Mouse (Mus musculus): ENCODE measurements around the gene Saysd1.

Saysd1 gene

DNA sequence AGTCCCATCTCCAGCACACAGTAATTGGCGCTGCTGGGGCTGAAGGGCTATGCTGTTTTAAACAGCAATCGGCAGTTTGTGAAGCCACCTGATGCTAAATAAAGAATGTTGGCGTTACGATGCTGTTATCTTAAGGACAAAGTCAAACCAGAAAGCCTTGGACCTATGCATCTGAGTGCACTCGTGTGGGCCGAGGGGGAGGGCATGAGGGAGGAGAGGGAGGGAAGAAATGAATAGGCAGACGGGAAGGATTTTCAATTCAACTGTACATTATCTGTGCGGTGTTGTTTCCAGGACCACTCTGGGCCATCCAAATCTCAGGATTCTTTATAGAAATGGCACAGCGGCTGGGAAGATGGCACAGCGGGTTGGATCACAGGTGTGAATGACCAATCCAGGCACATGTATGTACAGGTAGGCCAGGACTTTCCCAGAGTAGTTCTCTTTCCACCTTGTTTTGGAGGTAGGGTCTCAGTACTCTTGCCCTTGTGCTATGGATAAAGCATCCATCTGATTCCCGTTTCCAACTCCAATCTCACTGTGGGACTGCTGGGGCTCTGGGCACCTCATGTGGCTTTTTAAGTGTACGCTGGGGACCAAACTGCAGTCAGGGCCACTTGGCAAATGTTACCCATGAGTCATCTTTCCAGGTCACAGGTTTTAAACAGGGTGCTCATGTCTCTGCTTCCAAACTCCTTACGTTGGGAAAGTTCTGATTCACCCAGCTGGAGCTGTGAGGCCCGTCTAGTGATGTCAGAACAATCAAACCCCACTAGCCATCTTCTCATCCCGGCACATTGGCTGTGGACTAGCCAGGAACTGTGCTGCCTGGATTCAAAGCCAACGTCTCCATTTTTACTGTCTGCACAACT lies at the start of gene Saysd1:
Gene Saysd1, minus strand, starts transcription at position 51 of the 872 bp plus-strand sequence.
- DNase-seq (ENCODE audit: low read depth in 2 of 2, low spot score in 2 of 2): no peak

DNA sequence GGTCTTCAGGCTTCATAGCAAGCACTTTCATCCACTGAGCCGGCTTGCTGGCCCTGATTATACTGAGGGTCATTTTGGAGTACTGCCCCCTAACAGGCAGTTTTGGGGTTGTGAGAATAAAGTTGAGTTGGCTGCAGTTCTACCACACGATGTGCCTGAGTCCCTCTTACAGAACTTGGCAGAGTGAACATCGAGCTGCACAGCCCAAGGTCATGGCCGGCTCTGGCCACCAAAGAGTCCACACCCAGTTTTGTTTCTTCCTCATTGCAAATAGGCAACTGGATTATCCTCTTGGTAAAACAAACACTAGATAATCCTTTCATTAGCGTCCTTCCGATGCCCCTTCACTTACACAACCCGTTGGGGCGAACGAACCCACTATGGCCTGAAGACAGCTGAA lies 47.1 kb upstream of the Saysd1 start:
- no peak for DNase-seq (ENCODE audit: low read depth in 2 of 2, low spot score in 2 of 2)

DNA sequence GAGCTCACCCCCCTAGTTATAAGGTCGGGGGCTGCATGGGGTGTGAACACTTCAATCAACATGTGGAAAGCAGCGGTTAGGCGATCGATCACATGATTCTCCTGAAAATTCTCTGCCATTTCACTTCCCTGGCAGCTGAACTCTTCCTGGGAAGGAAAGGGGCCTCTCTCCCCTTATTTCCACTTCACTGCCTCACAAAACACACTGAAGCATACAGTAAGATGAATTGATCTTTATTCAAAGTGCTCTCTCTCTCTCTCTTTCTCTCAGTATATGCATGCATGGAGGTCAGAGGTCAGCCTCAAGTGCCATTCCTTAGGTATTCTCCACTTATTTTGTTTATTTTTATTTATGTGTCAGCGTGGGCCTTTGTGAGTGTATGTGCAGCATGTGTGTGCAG lies 45.4 kb upstream of the Saysd1 start:
- no peak for DNase-seq (ENCODE audit: low read depth in 2 of 2, low spot score in 2 of 2)

DNA sequence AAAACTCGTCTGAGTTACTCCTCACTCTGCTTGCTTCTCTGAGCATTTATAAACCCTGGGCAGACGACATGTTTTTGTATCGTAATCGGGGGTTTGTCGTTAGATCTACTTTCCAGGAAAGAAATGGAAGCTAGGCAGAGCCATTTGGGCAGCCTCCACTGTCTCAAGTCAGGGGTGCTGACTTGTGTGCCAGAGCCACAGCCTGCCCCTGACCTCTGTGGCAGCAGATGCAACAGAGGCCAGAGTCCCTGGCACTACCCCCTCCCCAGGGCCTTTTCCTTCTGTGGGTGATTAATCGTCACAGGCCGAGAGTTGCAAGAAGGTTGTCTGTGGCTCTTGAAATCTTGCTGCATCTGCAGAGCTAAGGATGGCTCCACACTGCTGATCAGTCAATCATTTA lies 44.3 kb upstream of the Saysd1 start:
- DNase-seq (ENCODE audit: low read depth in 2 of 2, low spot score in 2 of 2): no peak

DNA sequence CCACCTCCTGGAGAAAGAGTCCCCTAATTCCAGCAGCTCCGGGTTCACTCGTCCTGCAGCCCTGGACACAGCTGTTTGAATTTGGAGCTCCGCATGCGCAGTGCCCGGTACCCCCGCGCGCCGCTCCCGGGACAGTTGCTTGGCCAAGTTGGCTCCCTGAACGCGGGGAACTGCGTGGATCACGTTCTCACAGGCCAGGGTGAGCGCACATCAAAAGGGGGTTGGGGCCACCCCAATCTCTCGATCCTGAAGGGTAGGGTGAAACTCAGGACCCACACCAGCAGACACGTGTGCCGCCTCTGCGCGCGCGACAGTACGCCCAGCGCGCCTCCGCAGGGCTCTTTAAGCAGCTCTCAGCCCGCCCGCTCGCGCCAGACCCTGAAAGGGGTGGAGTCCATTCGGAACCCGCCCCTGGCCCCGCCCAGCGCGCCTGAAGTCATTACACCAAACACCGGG lies 43.2 kb upstream of the Saysd1 start, which contains the start of gene Kcnk5:
Gene Kcnk5, minus strand, starts transcription at position 344 of the 456 bp plus-strand sequence.
- DNase-seq (ENCODE audit: low read depth in 2 of 2, low spot score in 2 of 2): peak; percentile 32 to 59

DNA sequence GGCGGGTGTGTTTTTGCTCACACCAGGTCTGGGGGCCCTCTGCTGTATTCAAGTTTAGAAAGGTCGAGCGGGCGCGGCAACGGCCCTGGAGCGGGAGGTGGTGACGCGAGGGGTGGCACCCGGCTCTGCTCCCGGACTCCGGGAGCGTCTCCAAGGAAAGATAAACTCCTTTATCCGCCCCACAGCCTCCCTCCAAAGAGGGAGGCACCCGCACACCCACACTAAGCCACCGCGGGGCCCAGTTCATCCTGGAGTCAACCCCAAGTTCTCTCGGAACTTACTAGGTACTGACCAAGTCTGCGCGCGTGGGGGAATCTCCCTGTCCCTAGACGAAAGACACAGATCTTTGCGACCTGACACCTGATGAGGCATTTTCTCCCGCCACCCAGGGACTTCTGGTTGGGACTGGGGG lies 42.4 kb upstream of the Saysd1 start:
- no peak for DNase-seq (ENCODE audit: low read depth in 2 of 2, low spot score in 2 of 2)

DNA sequence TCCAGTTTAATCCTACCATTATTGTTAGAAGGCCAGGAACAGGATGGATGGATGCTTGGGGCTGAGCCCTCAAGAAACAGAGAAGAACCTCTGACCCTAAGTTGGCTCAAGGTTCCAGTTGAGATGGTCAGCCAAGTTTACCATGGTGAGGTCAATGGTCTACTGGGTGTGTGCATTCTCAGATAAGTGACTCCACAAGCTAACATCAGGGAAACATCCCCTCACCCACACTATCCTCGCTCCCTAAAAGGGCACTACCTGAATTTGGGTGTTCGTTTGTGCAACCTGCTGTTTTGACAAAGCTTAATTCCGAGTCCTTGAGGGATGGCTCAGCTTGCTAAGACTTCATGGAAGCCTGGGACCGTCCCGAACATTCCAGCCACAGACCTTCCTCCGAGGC lies 42.0 kb upstream of the Saysd1 start:
- no peak for DNase-seq (ENCODE audit: low read depth in 2 of 2, low spot score in 2 of 2)

DNA sequence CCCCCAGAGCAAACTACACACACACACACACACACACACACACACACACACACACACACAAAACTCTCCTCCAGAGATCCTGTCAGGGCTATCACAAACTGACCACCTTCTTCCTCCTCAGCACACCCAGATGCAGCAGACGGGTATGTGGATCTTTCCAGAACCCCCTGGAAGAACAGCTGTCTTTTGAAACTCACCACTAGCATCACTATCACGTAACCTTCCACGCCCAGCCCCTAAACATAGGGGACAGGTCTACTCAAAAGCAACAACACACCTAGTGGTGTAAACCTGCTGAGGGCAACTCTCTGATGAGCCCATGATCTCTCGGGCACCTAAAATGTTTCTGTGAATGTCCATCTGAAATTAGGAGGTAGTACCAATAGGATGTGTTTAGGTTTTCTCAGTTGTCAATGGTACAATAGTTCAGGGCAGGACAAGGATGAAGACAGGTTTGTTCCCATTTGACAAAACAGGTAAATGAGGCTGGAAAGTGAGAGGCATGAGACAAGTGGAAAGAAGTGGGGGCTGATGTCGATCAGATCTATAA lies 41.5 kb upstream of the Saysd1 start:
- DNase-seq (ENCODE audit: low read depth in 2 of 2, low spot score in 2 of 2): no peak

DNA sequence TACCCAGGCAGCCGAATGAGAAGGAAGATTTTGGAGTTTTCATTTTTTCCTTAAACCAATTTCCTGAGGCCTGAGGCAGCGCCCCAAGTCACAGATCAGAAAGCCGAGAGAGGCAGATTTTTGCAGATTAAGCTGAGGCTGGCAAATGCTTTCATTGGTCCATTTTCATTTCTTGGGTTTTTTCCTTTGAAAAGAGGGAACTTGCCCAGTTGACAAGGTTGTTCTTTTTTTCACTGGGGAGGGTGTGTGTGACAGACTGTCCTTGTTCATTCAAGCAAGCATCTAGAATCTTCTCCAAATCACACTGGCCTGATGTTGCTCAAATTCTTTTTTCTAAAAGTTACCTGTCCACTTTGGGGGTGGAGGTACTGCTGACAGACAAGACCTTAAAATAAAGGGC lies 40.7 kb upstream of the Saysd1 start:
- no peak for DNase-seq (ENCODE audit: low read depth in 2 of 2, low spot score in 2 of 2)

DNA sequence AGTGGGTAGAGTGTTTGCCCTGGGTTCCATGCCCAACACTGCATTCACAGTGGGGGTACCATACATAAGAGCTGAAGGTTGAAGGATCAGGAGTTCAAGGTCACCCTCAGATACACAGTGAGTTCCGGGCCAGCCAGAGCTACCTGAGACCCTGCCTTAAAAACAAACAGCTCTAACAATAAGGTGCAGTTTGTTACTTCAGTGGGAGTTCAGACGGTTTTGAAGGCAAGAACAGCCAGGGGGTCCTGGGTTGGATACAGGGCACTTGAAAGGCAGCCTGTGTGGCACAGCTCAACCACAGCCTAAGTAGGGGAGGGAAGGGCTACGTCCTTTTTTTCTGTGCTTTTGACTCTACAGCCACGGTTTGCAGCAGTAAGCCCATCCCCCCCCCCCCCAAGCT lies 40.3 kb upstream of the Saysd1 start:
- DNase-seq (ENCODE audit: low read depth in 2 of 2, low spot score in 2 of 2): no peak

DNA sequence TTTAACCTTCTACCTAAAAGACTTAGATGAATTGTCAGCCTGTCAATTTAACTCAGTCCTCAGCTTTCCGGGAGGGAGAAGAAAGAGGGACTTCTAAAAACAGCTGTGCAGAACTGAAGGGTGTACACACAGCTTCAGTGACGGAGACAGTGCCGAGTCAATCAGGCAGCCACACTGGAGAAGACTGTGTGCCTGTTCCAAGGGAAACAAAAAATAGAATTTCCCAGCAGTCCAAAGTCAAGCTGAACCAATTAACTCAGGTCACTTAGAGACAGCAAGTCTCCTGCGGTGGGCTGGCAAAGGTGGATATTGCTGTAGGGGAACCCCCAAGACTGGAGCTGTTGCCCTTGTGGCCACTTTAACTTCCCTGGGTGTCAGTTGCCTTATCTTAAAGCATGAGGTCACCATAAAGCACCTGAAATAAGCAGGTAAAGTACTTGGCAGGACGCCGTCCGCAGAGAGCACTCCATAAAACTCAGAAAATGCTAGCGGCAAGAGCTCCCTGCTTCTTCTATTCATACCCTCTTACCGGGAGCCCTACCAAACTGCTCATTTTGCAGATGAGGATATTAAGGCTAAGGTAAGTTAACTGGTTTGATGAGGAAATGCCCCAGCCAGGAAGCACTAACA lies 39.3 kb upstream of the Saysd1 start:
- DNase-seq (ENCODE audit: low read depth in 2 of 2, low spot score in 2 of 2): no peak

DNA sequence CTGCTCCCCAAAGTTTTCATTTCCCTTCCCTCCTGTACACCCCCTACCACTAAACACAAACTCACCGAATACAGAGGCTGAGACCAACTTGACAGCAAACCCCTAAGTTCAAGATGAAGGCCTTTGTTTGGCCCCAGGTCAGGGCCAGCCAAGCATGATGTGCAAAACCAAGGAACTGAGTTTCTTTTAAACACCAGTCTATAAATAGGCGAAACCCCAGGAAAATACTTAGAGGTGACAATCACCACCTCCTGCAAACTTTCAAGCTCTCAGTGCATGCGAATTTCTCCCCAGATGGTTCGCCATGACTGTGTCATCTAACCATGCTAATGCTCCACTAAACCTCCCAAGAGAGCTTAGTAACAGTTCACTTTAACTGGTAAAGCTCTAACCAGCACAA lies 37.4 kb upstream of the Saysd1 start:
- DNase-seq (ENCODE audit: low read depth in 2 of 2, low spot score in 2 of 2): no peak

DNA sequence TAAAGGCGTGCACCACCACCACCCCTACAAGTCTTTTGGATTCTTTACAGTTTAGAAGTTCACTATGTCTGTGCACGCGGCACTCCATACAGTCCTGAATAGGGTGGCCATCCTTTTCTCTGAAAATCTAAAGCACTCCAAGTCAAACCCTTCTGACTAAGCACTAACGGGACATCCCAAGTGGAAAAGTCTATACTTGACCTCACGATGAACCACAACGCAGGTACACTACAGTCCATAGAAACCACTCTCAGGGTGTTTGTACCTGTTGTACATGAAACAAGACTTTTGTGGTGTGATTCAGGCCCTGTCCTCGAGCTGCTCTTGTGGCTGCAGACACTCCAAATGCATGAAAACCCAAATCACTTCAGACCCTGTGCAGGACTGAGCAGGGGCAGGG lies 36.8 kb upstream of the Saysd1 start:
- no peak for DNase-seq (ENCODE audit: low read depth in 2 of 2, low spot score in 2 of 2)

DNA sequence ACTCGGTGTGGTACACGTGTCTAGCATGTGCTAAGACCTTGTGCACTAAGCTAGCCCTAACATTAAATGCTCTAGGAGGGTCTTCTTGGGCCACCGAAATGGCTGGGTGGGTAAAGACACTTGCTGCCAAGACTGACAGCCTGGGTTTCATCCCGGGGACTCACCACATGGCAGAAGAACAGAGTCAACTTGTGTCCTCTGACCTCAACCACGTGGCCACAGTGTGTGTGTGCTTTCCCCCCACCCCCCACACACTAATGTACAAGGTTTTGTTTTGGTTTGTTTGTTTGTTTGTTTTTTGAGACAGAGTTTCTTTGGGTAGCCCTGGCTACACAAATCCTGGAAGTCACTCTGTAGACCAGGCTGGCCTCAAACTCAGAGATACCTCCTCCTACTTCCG lies 36.4 kb upstream of the Saysd1 start:
- DNase-seq (ENCODE audit: low read depth in 2 of 2, low spot score in 2 of 2): no peak

DNA sequence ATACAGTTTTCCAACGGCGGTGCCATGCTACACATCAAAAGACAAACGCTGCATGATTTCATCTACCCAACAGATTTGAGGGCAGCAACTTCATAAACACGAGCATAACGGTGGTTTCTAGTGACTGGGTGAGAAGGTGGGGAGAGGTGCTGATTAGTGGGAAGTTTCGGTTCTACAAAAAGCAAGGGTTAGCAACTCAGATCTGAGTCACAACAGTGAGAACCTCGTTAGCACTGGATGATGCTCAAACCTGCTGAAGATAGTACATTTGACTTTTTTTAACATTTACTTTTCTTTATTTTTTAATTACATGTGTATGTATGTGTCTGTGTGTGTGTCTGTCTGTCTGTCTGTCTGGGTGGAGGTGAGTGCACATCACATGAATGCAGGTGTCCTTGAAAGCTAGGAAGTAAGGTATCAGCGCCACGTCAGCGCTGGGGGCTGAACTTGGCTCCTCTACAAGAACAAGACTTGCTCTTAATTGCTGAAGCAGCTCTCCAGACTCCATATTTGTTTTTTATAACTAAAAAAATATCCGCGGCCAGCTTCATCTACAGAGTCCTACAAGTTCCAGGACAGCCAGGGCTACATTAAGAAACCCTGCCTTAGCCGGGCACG lies 35.6 kb upstream of the Saysd1 start:
- DNase-seq (ENCODE audit: low read depth in 2 of 2, low spot score in 2 of 2): no peak

DNA sequence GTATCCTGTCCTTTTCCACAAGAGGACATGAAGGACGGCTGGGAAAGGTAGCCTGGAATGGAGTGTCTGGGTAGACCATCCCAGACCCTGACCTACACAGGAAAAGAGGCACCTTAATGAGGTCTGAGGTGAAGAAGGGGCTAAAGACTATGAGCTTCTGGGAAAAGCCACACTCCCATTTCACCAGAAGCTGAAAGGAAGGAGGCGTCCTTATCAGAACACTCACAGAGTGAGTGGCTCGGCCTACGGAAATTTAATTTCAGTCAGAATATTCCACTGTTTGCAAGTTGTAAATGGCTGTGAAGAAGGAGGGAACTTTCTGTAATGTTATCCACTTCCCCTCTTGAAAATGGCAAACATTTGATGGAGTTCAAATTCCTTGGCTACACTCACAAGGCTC lies 34.6 kb upstream of the Saysd1 start:
- no peak for DNase-seq (ENCODE audit: low read depth in 2 of 2, low spot score in 2 of 2)

DNA sequence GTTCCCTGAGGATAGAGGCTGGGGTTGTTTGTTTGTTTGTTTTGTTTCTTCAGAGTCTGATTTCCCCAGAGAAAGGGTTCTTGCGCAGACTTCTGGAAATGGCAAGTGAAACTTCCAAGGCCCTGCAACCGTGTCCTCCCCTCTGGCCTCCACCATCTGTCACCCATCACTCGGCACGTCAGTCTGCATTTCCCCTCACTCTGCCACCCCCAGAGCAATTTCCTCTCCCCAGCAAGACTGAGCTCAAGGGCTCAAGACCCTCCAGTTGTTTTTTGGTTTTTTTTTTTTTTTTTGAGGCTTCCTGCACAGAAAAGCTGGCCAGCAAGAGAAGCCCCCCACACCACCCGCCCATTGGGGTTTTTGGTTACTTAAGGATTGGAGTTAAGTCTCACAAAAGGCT lies 34.2 kb upstream of the Saysd1 start:
- DNase-seq (ENCODE audit: low read depth in 2 of 2, low spot score in 2 of 2): no peak

DNA sequence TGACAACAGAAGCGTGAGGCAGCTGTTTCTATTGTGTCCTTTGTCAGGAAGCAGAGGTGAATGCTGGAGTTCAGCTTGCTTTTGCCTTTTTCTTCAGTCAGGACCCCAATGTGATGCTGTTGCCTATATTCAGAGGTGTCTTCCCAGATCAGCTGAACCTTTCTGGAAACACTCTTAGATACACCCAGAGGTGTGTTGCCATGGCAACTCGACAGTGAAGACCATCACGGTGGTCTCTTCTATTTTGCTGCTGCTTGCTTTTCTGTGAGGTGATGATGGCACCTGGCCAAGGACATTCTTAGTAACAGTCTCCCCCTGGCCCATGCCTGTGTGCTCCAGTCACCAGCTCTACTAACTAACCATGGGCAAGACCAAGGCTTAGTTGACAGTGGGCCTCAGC lies 33.5 kb upstream of the Saysd1 start:
- DNase-seq (ENCODE audit: low read depth in 2 of 2, low spot score in 2 of 2): no peak

DNA sequence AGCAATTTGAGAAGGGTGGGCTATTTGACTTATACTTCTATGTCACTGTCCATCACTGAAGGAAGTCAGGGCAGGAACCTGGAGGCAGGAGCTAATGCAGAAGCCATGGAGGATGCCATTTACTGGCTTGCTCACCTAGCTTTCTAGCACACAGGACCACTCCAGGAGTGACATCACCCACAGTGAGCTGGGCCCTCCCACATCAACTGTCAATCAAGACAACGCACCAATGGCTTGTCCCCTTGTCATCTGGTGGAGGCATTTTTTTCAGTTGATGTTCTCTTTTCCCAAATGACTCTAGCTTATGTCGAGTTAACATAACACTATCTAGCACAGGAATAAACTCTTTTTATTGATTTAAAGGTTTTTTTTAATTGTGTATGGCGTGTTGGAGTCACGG lies 30.9 kb upstream of the Saysd1 start:
- DNase-seq (ENCODE audit: low read depth in 2 of 2, low spot score in 2 of 2): no peak

DNA sequence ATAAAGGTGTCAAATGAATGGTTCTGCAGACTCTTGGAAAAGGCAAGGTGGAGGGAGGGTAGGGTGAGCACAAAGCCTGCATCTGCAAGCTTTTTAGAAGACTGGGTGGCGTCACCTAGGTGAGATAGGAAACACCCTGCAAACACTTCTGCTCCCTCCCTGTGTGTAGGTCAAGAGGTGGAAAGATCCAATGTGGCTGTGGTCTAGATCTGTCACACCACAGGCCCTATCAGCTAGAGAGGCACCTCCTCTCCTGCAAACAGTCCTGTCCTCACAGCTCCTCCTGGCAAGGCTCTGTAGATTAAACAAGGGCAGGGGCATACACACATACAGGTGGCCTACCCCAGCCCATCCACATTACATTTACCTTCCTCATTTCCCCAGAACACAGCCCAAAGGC lies 30.1 kb upstream of the Saysd1 start:
- no peak for DNase-seq (ENCODE audit: low read depth in 2 of 2, low spot score in 2 of 2)

DNA sequence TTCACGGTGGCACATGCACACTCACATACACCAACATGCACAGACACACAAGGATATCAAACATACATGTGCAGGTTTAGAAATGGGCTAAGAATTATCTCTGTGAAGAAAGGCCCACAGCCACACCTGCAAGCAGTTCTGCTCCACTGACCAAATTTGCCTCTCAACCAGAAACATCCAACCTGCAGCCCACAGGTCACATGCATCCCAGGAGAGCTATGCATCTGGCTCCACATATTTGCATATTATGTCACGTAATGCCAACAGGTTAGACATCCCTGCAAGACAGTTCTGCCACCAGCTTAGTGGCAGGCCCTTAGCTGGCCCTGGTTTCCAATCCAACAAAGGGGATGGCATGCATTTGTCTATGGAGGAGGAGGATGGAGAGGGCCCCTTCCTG lies 29.7 kb upstream of the Saysd1 start:
- no peak for DNase-seq (ENCODE audit: low read depth in 2 of 2, low spot score in 2 of 2)

DNA sequence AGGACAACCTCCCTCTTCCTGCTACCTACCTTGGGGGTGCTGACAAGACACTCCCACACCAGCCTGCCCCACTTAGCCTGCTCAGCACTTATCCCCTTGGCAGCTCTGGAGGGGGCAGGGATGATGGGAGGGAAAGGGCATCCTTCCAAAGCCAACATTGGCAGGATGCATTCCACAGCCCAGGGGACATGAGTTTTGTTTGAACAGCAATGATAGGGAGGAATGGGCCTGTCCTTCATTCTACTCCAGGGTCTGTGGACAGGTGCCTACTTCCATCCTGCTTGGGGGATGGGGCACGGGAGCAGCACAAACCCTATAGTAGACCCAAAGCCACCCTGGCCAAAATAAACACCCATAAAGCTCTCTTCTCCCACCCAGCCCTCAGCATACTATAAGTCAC lies 27.1 kb upstream of the Saysd1 start:
- DNase-seq (ENCODE audit: low read depth in 2 of 2, low spot score in 2 of 2): no peak
